Mouse (Mus musculus): ENCODE measurements around the gene Scn4a. TPM values are rescaled to one million over a fixed set of nuclear protein-coding genes. Genes with fewer than 3 reads are reported as not detected.
"Not testable (repeated sequence)": the region's sequence is repeated elsewhere in the genome, so short reads cannot be mapped to it uniquely, and the experiment has no call there.

The Scn4a gene
- 0.14 and 0.28 TPM in 2 replicates for polyA plus RNA-seq (2015; fragmentation: Nextera tagmentation; extraction: Ambion mirVana)

DNA sequence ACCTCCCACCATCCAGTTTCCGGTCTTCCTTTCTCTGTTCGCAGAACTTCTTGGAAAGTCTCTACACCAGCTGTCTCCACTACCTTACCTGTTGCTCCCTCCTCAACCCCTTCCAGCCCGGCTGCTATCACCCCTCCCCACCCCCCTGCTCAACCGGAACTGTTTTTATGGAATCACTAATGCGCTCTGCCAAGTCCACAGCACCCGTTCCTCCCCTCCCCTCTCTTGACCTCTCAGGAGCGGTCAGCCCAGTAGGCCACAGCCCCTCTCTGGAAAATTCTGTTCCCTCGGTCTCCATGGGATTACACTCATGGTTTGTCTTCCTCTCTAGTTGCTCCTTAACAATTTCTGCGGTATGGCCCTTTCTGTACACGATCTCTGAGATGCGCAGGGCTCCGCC, at the start of gene Scn4a:
Scn4a (minus strand) TSS at position 101 of the 400 bp plus-strand sequence.
- no peaks in the 10 kb centered on the region for H3K9me3 ChIP-seq
- H3K9ac ChIP-seq: no peak within 1 kb of the TSS
- H3K36me3 ChIP-seq: no peaks in the 10 kb centered on the region
- H3K4me2 ChIP-seq: no peak within 1 kb of the TSS
- 88% methylated on average over 12 of the region's 12 CpGs for WGBS
- no peak within 1 kb of the TSS for H3K27ac ChIP-seq
- no peaks in the 10 kb centered on the region for H3K4me1 ChIP-seq
- H3K27me3 ChIP-seq: no peaks in the 10 kb centered on the region
- H3K4me3 ChIP-seq: no peak within 1 kb of the TSS
- ATAC-seq (ENCODE audit: insufficient number of reproducible peaks, insufficient read depth, low FRiP score, low TSS enrichment, low read depth): no peak

DNA sequence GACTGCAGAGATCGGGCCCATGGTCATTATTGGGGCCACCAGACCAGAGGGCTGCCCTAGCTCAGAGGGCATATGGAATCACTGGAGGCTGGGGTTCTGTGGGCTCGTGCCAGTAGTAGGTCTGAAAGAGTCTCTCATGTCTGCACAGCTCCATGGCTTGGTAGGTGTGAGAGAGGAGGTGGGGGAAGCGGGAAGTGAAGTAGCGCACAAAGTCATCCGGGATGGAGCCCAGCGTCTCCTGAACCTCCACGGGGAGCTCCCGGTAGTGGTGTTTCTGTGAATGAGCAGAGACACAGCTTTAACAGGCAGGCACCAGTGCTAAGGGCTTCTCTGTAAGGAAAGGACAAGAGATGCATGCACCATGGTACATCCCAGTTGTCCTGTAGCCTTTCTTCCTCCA, 45.4 kb upstream of the Scn4a start:
- ATAC-seq (ENCODE audit: insufficient number of reproducible peaks, insufficient read depth, low FRiP score, low TSS enrichment, low read depth): no peak
- 89% methylated on average over 8 of the region's 8 CpGs for WGBS
- Histone ChIP-seq H3K4me2 (no peak overlapping the region), H3K27me3 (no peaks in the 10 kb centered on the region), H3K9me3 (no peaks in the 10 kb centered on the region), H3K36me3 (peaks cover 52% of the 10 kb centered on the region), H3K4me1 (no peaks in the 10 kb centered on the region), H3K27ac (no peak overlapping the region), H3K9ac (no peak overlapping the region), H3K4me3 (no peak overlapping the region)

- Histone ChIP-seq H3K9me3 (no peaks in the 10 kb centered on the region), H3K27me3 (no peaks in the 10 kb centered on the region), H3K9ac (no peak overlapping the region), H3K4me3 (no peak overlapping the region), H3K36me3 (peaks cover 44% of the 10 kb centered on the region), H3K4me1 (no peaks in the 10 kb centered on the region), H3K27ac (no peak overlapping the region), H3K4me2 (no peak overlapping the region)
- ATAC-seq (ENCODE audit: insufficient number of reproducible peaks, insufficient read depth, low FRiP score, low TSS enrichment, low read depth): no peak
- 86% methylated on average over 3 of the region's 3 CpGs for WGBS
Observed at GRCm38 (mm10) chr11:106397656-106398055, 44.6 kb upstream of the Scn4a start.

DNA sequence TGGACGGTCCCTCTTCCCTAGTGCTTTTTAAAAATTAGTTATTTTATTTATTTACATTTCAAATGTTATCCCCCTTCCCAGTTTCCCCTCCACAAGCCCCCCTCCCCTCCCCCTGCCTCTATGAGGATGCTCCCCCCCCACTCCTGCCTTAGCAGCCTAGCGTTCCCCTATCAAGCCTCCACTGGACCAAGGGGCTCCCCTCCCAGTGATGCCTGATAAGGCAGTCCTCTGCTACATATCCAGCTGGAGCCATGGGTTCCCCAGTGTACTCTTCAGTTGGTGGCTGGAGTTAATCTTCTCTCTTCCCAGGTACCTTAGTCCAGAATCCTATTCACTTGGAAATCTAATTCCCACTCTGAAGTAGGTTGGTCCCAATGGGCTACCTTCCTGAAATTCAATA, 41.0 kb upstream of the Scn4a start:
- H3K27me3 ChIP-seq; H3K4me2 ChIP-seq; H3K9me3 ChIP-seq; H3K4me3 ChIP-seq; H3K4me1 ChIP-seq; H3K9ac ChIP-seq; H3K27ac ChIP-seq; ATAC-seq (ENCODE audit: insufficient number of reproducible peaks, insufficient read depth, low FRiP score, low TSS enrichment, low read depth): not testable (repeated sequence)
- peaks cover 17% of the 10 kb centered on the region for H3K36me3 ChIP-seq
- 70% methylated on average over 2 of the region's 2 CpGs for WGBS

DNA sequence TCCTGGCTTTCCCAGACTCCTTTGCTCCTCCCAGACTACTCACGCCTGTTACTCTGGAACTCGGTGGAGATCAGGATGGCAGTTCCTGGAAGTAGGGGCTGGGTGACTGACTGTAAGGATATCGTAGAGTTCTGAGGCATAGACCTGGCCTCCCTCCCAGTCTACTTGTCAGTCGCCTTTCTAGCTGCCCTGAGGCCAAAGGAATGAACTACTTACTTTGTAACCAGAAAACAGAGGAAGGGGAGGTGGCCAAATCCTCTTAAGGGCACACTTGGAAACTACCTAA, 40.2 kb upstream of the Scn4a start:
- WGBS: 37% methylated on average over 4 of the region's 4 CpGs
- Histone ChIP-seq H3K4me1 (peaks cover 10% of the 10 kb centered on the region), H3K9me3 (no peaks in the 10 kb centered on the region), H3K36me3 (peaks cover 9% of the 10 kb centered on the region), H3K4me2 (no peak overlapping the region), H3K9ac (no peak overlapping the region), H3K4me3 (no peak overlapping the region), H3K27ac (no peak overlapping the region), H3K27me3 (no peaks in the 10 kb centered on the region)
- ATAC-seq (ENCODE audit: insufficient number of reproducible peaks, insufficient read depth, low FRiP score, low TSS enrichment, low read depth): no peak

- WGBS: 64% methylated on average over 7 of the region's 7 CpGs
- peaks cover 4% of the 10 kb centered on the region; the same call in 1 of the 2 replicates for H3K36me3 ChIP-seq
- no peak overlapping the region for H3K9ac ChIP-seq
- no peak overlapping the region for H3K4me2 ChIP-seq
- H3K27ac ChIP-seq: no peak overlapping the region
- no peak for ATAC-seq (ENCODE audit: insufficient number of reproducible peaks, insufficient read depth, low FRiP score, low TSS enrichment, low read depth)
- H3K4me1 ChIP-seq: peaks cover 12% of the 10 kb centered on the region
- no peaks in the 10 kb centered on the region for H3K9me3 ChIP-seq
- no peaks in the 10 kb centered on the region for H3K27me3 ChIP-seq
- H3K4me3 ChIP-seq: no peak overlapping the region
Observed at GRCm38 (mm10) chr11:106392597-106393330, 39.7 kb upstream of the Scn4a start.

DNA sequence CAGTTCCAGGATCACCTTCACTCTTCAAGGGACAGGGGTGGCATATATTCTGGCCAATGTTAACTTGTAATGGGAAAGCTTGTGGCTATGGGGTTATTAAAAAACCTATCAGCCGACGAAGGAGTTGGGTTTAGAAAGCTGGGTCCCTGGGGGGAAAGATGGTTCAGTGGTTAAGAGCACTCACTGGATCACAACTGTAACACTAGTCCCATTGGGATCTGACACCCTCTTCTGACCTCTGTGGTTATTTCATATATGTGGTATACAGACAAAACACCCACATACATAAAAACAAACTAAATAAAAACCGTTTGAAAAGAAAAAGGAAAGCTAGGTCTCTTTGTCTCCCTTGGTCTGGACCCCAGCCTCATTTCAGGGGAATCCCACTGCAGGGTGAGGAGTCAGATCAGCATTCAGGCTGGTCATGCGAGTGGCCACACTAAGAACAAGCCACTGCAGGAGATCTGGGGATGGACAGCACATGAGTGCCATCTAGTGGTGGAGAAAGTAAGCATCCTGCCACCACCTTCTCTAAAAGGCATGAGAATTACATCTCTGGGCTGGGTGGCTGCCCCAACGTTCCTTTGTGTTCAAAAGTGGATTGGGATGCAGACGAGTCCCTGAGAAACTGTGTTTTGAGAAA, 38.6 kb upstream of the Scn4a start:
- Histone ChIP-seq H3K4me1 (peaks cover 12% of the 10 kb centered on the region), H3K9me3 (no peaks in the 10 kb centered on the region), H3K27me3 (no peaks in the 10 kb centered on the region), H3K9ac (no peak overlapping the region), H3K36me3 (no peaks in the 10 kb centered on the region), H3K4me3 (no peak overlapping the region), H3K27ac (no peak overlapping the region), H3K4me2 (no peak overlapping the region)
- WGBS: 28% methylated on average over 6 of the region's 6 CpGs
- ATAC-seq (ENCODE audit: insufficient number of reproducible peaks, insufficient read depth, low FRiP score, low TSS enrichment, low read depth): no peak

- no peaks in the 10 kb centered on the region for H3K9me3 ChIP-seq
- ATAC-seq (ENCODE audit: insufficient number of reproducible peaks, insufficient read depth, low FRiP score, low TSS enrichment, low read depth): no peak
- 56% methylated on average over 3 of the region's 3 CpGs for WGBS
Observed at GRCm38 (mm10) chr11:106390757-106391156, 37.7 kb upstream of the Scn4a start.

GRCm38 (mm10) chr11:106389611-106390010, 36.5 kb upstream of the Scn4a start:
- Histone ChIP-seq H3K4me1 (peaks cover 12% of the 10 kb centered on the region), H3K9ac (no peak overlapping the region; the same call in 1 of the 2 replicates), H3K4me3 (no peak overlapping the region), H3K9me3 (no peaks in the 10 kb centered on the region), H3K4me2 (no peak overlapping the region), H3K27me3 (no peaks in the 10 kb centered on the region), H3K27ac (peak overlapping the region; percentile 73), H3K36me3 (no peaks in the 10 kb centered on the region)
- ATAC-seq (ENCODE audit: insufficient number of reproducible peaks, insufficient read depth, low FRiP score, low TSS enrichment, low read depth): no peak
- 16% methylated on average over 3 of the region's 3 CpGs for WGBS

More at GRCm38 (mm10) chr11:106390757-106391156, 37.7 kb upstream of the Scn4a start:
- Histone ChIP-seq H3K4me1 (peaks cover 12% of the 10 kb centered on the region), H3K27ac (no peak overlapping the region), H3K27me3 (no peaks in the 10 kb centered on the region), H3K36me3 (no peaks in the 10 kb centered on the region), H3K4me3 (no peak overlapping the region), H3K9ac (no peak overlapping the region), H3K4me2 (no peak overlapping the region)

DNA sequence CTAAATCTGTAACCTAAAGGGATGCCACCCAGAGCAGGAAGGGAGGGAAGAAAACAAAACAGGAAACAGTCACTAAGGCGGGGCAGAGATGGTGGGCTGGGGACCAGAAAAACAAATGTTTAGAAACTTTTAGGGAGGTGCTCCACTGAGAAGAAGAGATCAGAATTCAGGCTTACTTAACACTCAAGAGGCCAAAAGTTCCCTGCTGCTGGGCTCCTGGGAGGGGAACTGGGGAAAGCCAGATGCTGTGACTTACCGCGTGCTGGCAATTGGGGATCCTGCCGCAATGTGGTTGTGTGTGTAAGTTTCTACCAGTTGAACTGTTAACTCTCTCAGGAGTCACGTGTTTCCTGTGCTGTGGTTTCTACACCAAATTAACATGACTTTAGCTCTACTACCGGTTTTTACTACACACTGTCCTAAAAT, 34.7 kb upstream of the Scn4a start, which contains the start of gene Icam2:
Icam2 (minus strand) TSS at position 285 of the 426 bp plus-strand sequence.
- 72% methylated on average over 6 of the region's 6 CpGs for WGBS
- H3K27ac ChIP-seq: peak within 1 kb of the TSS; percentile 11; the same call in 1 of the 2 replicates
- no peak for ATAC-seq (ENCODE audit: insufficient number of reproducible peaks, insufficient read depth, low FRiP score, low TSS enrichment, low read depth)
- peaks cover 12% of the 10 kb centered on the region for H3K4me1 ChIP-seq
- H3K9me3 ChIP-seq: no peaks in the 10 kb centered on the region
- H3K4me3 ChIP-seq: no peak within 1 kb of the TSS
- no peak within 1 kb of the TSS for H3K4me2 ChIP-seq
- no peaks in the 10 kb centered on the region for H3K27me3 ChIP-seq
- H3K9ac ChIP-seq: no peak within 1 kb of the TSS
- H3K36me3 ChIP-seq: no peaks in the 10 kb centered on the region

DNA sequence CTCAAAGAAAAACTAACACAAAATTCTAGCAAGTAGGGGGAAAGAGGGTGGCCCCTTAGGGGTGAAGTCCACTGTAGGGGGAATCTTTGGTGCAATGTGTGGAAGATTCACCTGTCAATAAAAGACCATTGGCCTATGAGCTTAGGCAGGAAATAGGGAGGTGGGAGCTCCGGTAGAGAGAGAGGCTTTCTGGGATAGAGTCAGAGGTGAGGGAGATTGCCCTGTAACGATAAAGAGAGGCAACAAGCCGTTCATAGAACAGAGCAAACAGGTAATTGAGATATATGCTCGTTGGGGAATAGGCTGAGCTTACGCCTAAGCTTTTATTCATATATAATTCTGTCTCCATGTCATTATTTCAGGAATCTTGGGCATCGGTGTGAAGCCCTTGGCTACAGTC, 33.9 kb upstream of the Scn4a start:
- Histone ChIP-seq H3K4me1 (peaks cover 19% of the 10 kb centered on the region), H3K4me2 (no peak overlapping the region), H3K27me3 (no peaks in the 10 kb centered on the region), H3K27ac (no peak overlapping the region), H3K9ac (no peak overlapping the region), H3K36me3 (no peaks in the 10 kb centered on the region), H3K9me3 (no peaks in the 10 kb centered on the region), H3K4me3 (no peak overlapping the region)
- WGBS: 83% methylated on average over 6 of the region's 6 CpGs
- ATAC-seq (ENCODE audit: insufficient number of reproducible peaks, insufficient read depth, low FRiP score, low TSS enrichment, low read depth): no peak

- 87% methylated on average over 3 of the region's 3 CpGs for WGBS
- no peak for ATAC-seq (ENCODE audit: insufficient number of reproducible peaks, insufficient read depth, low FRiP score, low TSS enrichment, low read depth)
- Histone ChIP-seq H3K27ac (no peak overlapping the region), H3K36me3 (no peaks in the 10 kb centered on the region), H3K9ac (no peak overlapping the region), H3K9me3 (no peaks in the 10 kb centered on the region), H3K4me2 (no peak overlapping the region), H3K4me3 (no peak overlapping the region), H3K4me1 (peaks cover 21% of the 10 kb centered on the region), H3K27me3 (no peaks in the 10 kb centered on the region)
Observed at GRCm38 (mm10) chr11:106386409-106386808, 33.3 kb upstream of the Scn4a start.
